Mouse (Mus musculus): ENCODE results near the gene Wipf2.
"Not testable (repeated sequence)": the region's sequence is repeated elsewhere in the genome, so short reads cannot be mapped to it uniquely, and the experiment has no call there.

The Wipf2 gene

DNA sequence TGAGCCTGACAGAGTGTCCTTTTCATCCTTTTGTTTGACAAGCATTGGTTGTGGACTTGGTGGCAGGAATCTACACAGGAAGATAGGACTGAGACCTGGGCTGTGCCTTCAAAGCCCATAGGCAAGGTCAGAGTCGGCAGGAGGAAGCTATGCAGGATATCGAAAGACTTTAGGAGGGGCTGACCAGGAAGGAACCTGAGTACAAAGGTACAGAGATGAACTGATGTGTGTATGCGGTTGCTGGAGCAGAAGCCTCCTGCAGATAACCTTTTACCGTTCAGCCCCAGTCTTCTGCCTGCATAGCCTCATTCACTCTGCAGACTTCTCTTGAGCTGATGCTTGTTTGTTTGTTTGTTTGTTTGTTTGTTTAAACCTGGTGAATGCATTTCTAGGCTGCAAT lies 42.1 kb downstream of the Wipf2 start:
- DNase-seq (ENCODE audit: low read depth in 1 of 2, low spot score in 2 of 2): no peak

GRCm38 (mm10) chr11:98907063-98907436 lies 43.6 kb downstream of the Wipf2 start:
- DNase-seq (ENCODE audit: low read depth in 1 of 2, low spot score in 2 of 2): no peak

DNA sequence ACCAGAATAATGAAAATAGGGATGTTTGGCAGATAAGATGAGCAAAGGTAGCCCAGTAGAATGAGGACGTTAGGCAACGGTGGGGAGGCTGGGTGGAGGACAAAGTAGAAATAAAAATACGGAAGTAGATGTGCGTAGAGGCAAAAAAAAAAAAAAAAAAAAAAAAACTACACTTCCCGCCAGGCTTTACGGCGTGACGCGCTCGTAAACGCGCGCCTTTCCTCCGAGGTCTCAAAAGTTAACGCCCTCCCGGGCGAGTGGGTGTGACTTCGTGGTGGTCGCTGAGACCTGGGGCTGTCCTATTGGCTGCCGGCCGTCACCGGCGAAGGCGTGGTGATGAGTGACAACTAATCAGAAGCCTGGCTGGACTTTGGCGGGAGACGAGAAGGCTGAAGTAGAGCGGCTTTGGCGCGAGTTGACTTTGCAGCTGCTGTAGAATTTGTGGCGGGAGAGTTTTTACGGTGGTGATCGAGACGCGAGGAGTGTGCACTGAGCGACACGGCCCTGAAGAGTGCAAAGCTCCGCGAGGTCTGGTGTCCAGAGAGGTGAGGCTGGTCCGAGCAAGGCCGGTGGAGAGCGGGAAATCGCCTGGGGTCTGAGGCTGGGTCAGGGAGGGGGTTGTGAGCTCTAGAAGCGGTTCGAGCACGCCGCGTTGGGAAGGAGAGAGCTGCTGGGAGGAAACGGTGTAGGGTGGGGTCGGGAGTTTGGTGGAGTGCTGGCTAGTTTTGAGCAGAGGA lies 44.2 kb downstream of the Wipf2 start, which contains the start of gene Cdc6:
Gene Cdc6, plus strand, starts transcription at position 365 of the 737 bp plus-strand sequence.
- peak; percentile 90 to 96 for DNase-seq (ENCODE audit: low read depth in 1 of 2, low spot score in 2 of 2)

- DNase-seq (ENCODE audit: low read depth in 1 of 2, low spot score in 2 of 2): peak in 1 of 2 experiments; percentile 37
Measured at GRCm38 (mm10) chr11:98909654-98910053, 46.2 kb downstream of the Wipf2 start.

- no peak for DNase-seq (ENCODE audit: low read depth in 1 of 2, low spot score in 2 of 2)
Measured at GRCm38 (mm10) chr11:98910415-98910814, 47.0 kb downstream of the Wipf2 start.

- DNase-seq (ENCODE audit: low read depth in 1 of 2, low spot score in 2 of 2): no peak
Measured at GRCm38 (mm10) chr11:98911498-98911897, 48.1 kb downstream of the Wipf2 start.

- no peak for DNase-seq (ENCODE audit: low read depth in 1 of 2, low spot score in 2 of 2)
Measured at GRCm38 (mm10) chr11:98914196-98914595, 50.8 kb downstream of the Wipf2 start.

GRCm38 (mm10) chr11:98916376-98916775 lies 52.9 kb downstream of the Wipf2 start:
- DNase-seq (ENCODE audit: low read depth in 1 of 2, low spot score in 2 of 2): not testable (repeated sequence)

DNA sequence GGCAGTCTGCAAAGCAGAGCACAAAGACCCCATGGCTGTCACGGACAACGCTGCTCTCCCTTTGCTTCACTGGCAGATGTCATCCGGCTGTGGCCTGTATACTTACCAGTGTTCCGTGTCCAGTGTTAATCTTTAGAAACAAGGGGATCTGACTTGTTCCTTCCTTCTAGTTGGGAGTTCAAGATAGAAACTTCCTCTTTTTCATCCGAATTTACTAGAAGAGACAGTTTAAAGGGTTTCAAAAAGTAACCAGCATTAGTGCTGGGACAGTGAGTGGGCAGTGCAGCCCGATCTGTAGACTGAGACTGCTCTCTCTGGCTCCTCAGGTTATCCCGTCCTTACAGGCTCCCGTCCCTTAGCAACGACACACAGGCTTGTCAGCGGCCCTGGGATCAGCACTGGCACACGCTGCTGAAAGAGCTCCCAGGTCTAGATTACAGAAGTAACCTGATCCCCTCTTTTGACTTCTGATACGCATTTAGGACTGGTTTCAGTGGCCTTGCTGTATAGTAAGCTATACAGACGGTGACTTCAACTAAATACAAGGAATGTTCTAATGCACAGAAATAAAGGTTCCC lies 54.1 kb downstream of the Wipf2 start:
- no peak for DNase-seq (ENCODE audit: low read depth in 1 of 2, low spot score in 2 of 2)

- DNase-seq (ENCODE audit: low read depth in 1 of 2, low spot score in 2 of 2): peak; percentile 41 to 59
Measured at GRCm38 (mm10) chr11:98918231-98918630, 54.8 kb downstream of the Wipf2 start.

GRCm38 (mm10) chr11:98919009-98919408 lies 55.6 kb downstream of the Wipf2 start:
- DNase-seq (ENCODE audit: low read depth in 1 of 2, low spot score in 2 of 2): no peak

DNA sequence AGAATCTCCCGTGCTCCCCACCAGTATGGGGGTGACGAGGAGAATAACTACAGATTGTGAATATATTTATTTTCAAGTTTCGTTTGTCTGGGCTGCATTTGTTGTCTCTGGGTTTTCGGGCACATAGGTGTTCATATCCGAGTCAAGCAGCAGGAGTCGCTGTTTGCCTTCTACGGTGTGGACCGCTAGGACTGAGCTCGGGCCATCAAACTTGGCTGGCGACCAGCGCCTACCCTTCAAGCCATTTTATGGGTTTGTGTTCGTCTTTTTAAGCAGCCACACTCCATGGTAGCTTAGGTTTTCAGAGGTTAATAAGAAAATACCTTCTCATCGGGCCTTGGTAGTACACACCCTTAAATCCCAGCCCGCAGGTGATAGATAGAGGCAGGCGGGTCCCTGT lies 58.4 kb downstream of the Wipf2 start:
- DNase-seq (ENCODE audit: low read depth in 1 of 2, low spot score in 2 of 2): not testable (repeated sequence)

DNA sequence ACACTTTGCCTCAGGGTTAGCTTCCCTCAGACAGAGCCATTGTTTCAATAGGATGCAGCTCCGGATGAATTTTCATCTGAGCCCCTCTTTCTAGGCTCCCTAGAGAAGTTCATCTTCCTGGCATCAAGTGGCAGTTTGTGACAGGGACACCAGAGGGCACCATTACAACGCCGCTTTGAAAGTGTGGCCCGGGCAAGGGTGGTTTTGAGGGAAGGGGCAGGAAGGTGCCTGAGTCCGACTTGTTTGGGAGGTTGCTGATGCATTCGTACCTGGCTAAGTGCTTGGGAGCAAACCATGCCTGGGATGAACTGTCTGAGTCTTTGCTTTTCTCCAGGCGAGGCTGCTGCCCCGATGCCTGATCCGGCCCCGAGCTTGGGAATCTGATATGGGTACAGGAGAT lies 58.9 kb downstream of the Wipf2 start:
- not testable (repeated sequence) for DNase-seq (ENCODE audit: low read depth in 1 of 2, low spot score in 2 of 2)

DNA sequence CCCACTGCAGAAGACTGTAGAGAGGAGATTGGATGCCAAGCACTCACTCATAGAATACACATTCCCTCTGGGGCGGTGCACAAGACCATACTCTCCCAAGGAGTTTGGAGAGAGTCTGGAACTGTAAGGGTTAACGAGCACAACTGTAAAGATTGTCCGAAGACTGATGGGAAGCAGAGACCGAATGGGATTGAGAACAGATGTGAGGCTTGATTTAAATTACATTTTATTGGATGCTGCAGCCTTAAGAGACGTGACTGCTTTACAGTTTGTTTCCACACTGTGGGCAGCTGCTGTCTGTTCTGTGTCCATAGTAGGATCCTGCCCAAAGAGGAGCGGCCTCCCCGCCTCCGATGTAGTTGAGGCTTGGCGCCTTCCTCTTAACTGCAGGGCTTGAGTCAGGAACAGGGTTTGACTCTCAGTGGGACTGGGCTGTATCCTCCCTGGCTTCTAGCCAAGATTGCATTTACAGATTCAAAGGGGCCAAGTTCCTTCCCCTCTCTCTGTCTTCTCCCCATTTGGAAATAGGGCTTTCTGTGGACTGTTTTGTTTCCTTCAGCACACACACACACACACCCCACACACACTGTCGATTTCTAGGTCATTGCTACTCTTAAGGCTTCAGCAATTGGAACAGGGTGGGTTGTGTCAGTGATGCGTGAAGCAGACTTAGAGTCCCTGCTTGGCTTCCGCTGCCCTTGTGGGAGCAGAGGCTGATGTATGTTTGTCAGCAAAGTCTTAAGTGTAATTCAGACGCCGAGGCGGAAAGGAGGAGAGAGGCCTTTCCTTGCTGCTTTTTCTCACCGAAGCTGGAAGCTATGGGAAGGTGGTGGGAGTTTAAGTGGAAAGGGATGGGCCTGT lies 59.6 kb downstream of the Wipf2 start:
- DNase-seq (ENCODE audit: low read depth in 1 of 2, low spot score in 2 of 2): not testable (repeated sequence)

- no peak for DNase-seq (ENCODE audit: low read depth in 1 of 2, low spot score in 2 of 2)
Measured at GRCm38 (mm10) chr11:98924633-98925175, 61.3 kb downstream of the Wipf2 start.

DNA sequence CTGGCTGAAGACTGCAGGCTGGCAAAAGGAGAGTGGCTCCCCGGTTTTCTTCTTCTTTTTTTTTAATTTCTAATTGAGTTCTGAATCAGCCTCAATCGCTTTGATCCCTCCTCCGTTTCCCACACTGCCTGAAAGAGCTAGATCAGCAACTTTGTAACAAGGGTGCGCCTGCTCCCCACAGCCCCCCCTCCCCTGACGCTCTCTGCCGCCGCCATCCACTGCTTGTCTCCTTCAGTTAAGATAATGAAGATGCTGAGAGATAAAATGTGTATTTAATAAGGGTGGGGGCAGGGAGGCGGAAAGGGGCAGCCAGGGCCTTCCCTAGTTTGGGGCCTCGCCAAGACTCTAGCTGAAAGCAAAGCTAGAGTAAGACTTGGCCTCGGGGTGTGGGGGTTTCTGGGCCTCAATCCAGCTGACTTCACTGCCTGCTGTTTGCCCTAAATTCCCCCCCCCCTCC lies 61.9 kb downstream of the Wipf2 start:
- no peak for DNase-seq (ENCODE audit: low read depth in 1 of 2, low spot score in 2 of 2)

GRCm38 (mm10) chr11:98925868-98926311 lies 62.5 kb downstream of the Wipf2 start:
- DNase-seq (ENCODE audit: low read depth in 1 of 2, low spot score in 2 of 2): no peak

- no peak for DNase-seq (ENCODE audit: low read depth in 1 of 2, low spot score in 2 of 2)
Measured at GRCm38 (mm10) chr11:98926553-98926952, 63.1 kb downstream of the Wipf2 start.

DNA sequence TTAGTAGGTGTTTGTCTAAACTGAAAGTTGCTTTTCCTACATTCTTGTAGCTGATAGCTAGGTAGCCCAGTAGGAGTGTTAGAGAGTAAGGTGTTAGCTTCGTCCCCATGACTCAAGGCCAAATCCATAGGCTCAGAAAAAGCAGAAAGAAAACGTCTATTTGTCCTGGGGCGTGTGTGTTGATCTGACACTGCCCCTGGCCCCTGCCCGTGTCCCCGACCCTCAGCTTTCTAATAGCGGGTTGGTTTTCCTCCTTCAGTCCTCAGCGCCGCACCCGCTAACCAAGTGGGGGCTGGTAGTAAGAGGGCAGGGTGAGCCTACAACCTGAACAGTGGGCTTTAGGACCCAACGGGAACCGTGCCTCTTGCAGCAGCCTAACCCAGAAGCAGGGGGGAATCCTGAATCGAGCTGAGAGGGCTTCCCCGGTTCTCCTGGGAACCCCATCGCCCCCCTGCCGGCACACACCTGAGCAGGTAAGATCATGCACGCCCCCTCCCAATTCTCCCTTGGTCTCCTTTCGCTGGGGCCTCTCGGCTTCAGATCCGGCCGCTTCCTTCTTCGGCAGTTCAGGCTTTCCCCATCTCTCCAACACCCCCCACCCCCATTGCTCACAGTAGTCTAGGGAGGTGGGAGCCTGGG lies 64.1 kb downstream of the Wipf2 start, which contains the start of gene Rara:
Gene Rara, plus strand, starts transcription at position 381 of the 639 bp plus-strand sequence.
- no peak for DNase-seq (ENCODE audit: low read depth in 1 of 2, low spot score in 2 of 2)

- DNase-seq (ENCODE audit: low read depth in 1 of 2, low spot score in 2 of 2): no peak
Measured at GRCm38 (mm10) chr11:98928186-98928893, 64.9 kb downstream of the Wipf2 start.

Measured in monocyte, adult 2 months (primary cell).